Mouse (Mus musculus): ENCODE data around the gene A230050P20Rik.
"Not testable (repeated sequence)": the region's sequence is repeated elsewhere in the genome, so short reads cannot be mapped to it uniquely, and the experiment has no call there.

The A230050P20Rik gene

DNA sequence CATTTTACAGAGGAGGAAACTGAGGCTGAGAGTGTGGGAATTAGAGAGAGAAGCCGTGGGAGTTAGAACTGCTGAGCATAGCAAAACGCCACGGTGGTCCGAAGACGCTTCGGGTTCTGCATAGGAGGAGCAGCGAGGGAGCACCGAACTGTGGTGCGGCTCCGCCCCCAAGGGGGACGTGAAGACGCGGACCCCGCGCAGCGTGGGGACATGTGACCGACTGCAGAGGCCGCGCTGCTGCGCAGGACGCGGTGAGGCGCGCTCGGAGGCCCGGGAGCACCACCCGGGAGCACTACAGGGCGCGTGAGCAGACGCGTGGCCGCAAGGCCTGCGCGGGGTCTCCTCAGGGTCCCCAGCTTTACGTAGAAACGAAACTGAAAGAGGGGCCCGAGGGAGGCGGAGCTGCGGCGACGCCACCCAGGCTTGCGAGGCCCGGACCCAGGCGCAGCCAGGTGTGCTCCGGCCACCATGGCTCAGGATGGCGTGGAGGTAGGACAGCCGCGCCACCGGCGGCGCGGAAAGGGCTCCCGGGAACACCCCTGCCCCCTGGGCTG lies at the start of gene A230050P20Rik:
Gene A230050P20Rik, plus strand, starts transcription at position 195 of the 554 bp plus-strand sequence.
- DNase-seq (ENCODE audit: low read depth, low spot score), result no peak

DNA sequence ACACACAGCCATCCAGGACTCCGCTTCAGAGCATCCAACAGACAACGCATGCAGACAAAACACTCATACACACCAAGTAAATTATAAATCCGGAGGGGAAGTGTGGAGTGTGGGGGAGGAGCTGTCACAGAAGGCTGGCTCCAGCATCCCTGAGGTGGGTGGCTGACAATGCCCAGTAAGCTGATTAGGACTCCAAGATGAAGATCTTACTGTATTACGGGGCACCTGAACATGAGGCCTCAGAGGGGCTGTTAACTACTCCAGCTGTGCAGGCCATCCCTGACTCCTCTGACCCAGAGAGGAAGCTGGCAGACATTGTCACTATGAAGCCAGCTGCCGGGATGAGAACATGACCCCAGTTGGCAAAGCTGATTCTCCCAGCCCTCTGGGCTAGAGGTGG lies 48.4 kb upstream of the A230050P20Rik start:
- no peak for DNase-seq (ENCODE audit: low read depth, low spot score)

DNA sequence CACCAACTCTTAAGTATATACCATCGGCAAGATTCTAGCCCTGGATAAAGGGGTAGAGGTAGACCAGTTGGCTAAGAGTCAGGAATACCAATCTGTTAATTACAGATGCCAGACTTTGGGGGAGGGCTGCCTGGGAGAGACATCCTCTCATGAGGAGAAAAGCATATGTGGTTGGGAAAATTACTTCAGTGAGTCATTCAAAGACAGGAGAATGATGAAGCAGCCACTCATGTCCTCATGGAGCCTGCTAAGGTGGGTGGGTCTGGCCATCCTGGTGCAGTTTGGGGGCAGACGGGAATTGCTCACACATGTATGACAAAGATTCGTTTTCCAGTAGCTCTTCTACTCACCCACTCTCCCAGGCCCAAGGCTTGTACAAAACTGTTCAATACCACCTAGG lies 45.6 kb upstream of the A230050P20Rik start:
- no peak for DNase-seq (ENCODE audit: low read depth, low spot score)

DNA sequence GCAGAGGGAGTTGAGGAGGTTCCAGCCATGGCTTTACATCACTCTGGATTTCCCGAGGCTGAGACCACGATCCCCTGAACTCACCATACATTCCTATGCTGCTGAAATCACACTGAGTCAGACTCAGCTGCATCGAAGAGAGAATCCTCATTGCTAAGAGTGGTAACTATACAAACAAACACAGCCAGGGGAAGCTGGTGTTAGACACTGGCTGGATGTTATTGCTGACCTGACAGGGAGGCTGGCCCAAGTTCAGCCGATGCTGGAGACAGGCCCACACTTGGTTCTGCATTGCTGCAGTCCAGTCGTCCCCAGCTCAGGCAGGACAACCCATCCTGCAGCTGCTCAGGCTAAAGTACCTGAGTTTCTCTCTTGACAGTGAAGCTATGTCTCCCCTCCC lies 42.7 kb upstream of the A230050P20Rik start:
- no peak for DNase-seq (ENCODE audit: low read depth, low spot score)

DNA sequence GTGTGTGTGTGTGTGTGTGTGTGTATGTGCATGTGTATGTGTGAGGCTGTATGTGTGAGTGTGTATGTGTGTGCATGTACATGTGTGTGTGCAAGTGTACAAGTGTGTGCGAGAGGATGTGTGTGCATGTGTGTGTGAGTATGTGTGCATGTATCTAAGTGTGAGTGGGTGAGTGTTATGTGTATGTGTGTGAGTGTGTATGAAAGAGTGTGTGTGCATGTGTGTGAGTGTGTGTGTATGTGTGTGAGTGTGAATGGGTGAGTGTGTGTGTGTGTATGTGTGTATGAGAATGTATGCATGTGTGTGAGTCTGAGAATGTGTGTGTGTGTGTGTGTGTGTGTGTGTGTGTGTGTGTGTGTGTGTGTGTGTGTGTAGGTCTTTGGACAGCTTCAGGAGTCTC lies 40.3 kb upstream of the A230050P20Rik start:
- DNase-seq (ENCODE audit: low read depth, low spot score), result no peak

DNA sequence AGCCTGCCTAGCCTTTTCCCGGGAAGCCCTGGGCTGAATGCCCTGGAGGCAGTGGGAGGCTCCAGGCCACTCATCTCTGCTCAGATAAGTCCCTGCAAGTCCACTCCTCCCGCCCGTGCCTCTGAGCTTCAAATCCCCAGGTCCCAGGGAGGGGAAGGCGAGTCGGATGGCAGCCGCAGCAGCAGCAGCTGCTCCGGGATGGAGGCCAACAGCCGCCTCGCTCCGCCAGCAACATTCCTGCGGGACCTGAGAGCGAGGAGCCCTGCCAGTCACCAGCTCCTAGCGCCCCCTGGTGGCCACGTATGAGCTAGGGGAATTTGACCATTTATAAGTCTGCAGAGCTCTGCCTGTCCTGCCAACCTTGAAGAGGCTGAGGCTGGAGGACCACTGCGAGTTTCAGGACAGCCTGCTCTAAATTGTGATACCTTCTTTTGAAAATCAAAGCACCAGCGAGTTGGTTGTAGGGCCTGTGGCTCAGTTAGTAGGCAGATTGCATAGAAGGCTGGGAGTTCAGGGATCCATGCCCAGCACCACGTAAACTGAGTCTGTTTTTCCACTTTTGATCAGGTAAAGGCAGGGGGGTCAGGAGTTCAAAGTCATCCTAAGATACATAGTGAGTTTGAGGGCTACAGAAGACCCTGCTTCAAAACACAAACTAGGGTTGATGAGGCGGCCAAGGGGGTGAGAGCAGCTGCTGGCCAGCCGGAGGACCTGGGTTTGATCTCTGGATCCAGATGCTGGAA lies 37.4 kb upstream of the A230050P20Rik start:
- DNase-seq (ENCODE audit: low read depth, low spot score), result peak; percentile 94

DNA sequence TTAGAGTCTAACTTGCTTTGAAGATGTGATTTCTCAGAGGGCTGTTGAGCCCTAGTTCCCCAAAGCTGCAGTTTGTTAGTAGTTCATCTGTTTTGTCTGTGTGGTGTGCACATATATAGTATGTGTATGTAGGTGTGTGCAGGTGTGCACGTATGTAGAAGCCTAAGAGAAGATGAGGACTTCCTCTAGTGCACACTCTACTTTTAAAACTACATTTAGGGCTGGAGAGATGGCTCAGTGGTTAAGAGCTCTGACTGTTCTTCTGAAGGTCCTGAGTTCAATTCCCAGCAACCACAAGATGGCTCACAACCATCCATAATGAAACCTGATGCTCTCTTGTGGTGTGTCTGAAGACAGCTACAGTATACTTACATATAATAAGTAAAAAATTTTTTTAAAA lies 33.6 kb upstream of the A230050P20Rik start:
- DNase-seq (ENCODE audit: low read depth, low spot score), result no peak

DNA sequence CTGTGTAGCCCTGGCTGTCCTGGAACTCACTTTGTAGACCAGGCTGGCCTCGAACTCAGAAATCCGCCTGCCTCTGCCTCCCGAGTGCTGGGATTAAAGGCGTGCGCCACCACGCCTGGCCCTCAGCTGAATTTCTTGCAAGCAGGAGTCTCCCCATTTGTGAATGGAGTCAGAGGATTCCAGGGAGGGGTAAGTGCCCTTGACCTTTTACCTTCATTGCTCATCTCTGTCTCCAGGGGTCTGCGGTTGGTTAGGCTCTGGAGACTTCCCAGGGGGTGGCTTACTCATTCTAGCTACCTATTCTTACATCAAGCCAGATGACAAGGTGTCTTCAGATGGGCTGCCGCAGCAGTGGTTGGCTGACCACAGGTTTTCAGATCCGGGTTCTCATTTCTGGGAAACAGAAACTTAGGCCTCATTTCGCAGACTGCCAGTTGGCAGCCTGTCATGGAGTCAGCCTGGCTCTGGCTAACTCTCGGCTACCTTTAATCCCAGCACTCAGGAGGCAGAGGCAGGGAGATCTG lies 32.9 kb upstream of the A230050P20Rik start:
- DNase-seq (ENCODE audit: low read depth, low spot score), result not testable (repeated sequence)

DNA sequence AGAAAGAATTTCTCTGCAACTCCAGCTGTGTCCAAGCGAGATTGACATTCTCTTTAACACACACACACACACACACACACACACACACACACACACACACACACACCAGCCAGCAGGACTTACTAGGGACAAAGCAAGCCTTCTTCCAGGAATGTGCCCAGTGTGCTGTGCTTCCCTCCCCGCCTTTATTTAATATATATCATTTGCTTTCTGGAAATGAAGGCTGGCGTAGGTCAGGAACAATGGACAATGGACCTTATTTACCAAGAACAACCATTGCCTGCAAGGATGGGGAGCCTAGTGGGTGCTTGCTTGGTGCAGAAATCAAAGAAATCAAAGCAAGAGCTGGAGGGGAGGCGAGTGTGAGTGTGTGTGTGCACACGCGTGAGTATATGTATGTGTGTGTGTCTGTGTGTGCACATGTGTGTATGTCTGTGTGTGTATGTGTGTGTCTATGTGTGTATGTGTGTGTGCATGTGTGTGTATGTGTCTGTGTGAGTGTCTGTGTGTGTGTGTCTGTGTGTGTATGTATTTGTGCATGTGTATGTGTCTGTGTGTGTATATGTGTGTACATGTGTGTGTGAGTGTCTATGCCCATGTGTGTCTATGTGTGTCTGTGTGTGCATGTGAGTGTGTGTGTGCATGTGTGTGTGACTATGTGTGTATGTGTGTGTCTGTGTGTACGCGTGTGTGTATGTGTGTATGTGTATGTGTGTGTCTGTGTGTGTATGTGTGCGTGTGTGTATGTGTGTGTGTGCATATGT lies 31.1 kb upstream of the A230050P20Rik start:
- DNase-seq (ENCODE audit: low read depth, low spot score), result peak; percentile 26

DNA sequence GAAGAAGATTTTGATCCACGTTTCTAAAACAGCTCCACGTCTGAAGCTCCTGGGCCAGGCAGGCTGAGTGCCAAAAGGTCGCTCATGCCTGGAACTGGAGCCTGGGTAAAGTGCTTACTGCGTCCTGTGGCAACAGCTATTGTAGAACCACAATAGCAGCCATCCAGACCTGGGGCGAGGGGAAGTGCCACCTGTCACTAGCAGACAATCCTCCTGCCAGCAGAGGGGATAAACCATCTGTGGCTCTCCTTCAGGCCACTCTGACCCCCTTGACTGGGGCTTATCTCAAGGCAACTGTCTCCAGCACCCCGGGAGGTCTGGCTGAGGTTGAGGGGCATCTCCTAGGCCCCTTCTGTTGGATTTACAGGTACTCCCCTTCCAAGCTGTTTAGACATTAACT lies 29.5 kb upstream of the A230050P20Rik start:
- DNase-seq (ENCODE audit: low read depth, low spot score), result no peak

DNA sequence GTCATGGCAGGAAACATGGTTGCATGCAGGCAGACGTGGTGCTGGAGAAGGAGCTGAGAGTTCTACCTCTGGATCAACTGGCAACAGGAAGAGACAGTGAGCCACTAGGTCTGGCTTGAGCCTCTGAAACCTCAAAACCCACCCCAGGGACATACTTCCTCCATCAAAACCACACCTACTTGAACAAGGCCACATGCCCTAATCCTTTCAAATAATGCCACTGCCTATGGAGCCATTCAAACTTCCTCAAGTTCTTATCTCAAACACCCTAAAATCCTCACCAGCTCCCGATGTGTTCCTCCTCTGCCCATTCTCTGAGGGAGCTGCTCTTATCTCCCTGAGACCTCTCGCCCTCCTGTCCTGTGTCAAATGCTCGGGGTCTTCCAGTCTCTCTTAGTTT lies 26.2 kb upstream of the A230050P20Rik start:
- DNase-seq (ENCODE audit: low read depth, low spot score), result no peak

DNA sequence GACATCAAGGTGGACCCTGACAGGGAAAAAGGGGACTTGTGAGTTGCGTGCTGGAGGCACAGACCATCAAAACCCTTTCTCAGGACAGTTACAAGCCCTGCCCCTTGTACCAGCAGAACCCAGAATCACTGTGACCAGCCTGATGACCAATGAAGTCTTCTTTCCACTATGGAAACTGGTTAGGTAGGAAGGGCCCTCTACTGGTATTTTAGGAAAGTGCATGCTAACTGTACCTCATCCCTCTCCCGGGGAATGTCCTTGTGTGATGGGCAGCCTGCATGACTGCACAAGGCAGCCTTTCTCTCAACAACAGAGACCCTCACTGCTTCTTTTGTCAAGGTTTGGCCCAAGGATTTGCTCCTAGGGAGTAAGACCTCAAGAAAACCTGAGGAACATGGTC lies 25.8 kb upstream of the A230050P20Rik start:
- DNase-seq (ENCODE audit: low read depth, low spot score), result peak; percentile 20

DNA sequence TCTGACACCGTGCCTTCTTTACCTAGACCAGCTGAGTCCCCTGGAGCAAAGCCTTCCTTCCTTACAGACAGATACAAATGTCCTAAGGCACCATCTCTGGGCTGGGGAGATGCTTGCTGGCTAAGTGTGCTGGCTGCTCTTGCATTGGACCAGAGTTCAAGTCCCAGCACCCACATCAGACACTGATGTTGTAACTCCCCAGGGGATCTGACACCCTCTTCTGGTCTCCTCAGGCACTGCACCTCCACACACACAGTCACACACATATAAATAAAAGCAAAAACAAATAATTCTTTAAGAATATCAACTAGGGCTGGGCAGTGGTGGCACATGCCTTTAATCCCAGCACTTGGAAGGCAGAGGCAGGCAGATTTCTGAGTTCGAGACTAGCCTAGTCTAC lies 18.3 kb upstream of the A230050P20Rik start:
- no peak for DNase-seq (ENCODE audit: low read depth, low spot score)

DNA sequence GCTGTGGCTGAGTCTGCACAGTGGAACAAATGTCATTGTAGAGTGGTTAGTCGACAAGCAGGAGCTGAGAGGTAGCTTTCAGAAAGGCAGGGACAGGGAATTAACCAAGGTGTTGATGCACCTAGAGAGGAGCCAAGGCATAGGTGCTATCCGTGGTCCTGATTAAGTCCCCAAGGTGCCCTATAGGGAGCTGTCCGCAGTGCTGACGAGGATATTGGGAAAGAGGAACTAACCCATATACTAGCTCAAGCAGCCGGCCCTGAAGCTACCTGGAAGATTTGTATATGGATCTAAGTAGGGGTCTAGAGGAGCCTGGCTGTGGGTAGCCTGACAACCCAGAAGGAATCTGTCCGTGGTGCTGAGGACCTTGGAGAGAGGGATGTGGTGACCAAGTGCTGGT lies 11.3 kb upstream of the A230050P20Rik start:
- DNase-seq (ENCODE audit: low read depth, low spot score), result peak; percentile 86

DNA sequence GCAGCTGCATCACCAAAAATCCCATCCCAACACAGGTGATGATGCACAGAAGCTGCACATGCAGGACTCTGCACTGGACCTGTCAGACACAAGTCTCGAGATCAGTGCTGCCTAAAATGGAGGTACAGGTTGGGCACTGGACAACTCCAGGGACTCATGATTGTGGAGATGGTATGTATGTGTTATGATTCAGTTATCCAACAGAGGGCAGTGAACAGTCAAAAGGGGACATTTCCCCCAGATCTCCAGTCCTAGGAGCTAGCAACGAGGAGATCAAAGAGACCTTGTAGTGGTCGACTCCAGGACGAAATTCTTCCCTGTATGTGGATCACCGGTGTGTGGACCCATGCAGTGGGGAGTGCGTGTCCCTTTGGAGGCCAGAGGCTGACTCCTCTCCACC lies 8.5 kb upstream of the A230050P20Rik start:
- DNase-seq (ENCODE audit: low read depth, low spot score), result no peak

DNA sequence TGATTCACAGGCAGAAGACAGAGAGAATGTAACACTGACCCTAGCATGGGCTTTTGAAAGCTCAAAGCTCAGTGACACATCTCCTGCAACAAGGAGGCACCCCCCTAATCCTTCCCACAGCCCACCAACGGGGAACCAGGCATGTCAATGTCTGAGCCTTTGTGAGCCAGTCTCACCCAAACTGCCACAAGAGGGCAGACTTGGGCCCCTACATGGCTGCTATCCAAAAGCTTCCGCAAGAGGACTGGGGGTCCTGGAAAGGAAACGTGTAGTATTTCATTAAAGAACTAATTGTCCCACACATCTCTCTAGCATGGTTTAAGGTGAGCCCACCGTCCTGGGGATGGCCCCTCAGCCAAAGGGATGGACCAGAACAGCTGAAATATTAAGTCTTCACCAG lies 6.6 kb upstream of the A230050P20Rik start:
- DNase-seq (ENCODE audit: low read depth, low spot score), result no peak

DNA sequence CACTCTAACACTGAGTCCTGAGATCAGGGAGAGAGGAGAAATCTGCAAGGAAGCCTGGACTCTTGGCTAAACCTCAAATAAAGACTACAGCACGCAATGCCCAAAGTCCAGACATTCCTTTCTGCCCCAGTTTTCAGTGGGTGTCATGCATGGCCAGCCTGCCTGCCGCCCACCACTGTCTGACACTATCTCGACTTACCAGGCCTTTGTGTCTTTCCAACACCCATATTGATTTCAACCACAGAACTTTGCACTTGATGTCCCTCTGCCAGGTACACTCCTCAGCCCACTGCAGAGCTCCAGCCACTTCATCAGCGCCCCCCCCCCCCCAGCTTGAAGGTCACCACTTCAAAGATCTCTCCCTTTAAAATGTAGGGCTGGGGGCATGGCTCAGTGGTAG lies 6.2 kb upstream of the A230050P20Rik start:
- no peak for DNase-seq (ENCODE audit: low read depth, low spot score)

DNA sequence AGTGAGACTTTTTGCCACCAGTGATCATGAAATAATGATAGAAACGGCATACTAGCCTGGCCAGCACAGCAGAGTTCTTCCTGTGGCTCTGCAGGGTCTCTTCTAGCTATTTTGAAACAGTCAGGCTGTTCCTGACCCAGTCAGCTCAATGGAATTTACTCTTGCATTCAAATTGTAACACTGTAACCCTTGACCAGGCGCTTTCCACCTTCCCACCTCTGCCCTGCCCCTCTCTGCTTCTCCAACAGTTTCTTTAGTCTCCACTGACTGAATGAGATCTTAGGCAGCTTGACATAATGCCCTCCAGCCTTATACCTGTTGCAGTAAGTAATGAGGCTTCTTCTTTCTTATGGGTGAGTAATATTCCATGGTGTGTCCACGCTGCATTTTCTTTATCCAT lies 1.6 kb upstream of the A230050P20Rik start:
- DNase-seq (ENCODE audit: low read depth, low spot score), result no peak

DNA sequence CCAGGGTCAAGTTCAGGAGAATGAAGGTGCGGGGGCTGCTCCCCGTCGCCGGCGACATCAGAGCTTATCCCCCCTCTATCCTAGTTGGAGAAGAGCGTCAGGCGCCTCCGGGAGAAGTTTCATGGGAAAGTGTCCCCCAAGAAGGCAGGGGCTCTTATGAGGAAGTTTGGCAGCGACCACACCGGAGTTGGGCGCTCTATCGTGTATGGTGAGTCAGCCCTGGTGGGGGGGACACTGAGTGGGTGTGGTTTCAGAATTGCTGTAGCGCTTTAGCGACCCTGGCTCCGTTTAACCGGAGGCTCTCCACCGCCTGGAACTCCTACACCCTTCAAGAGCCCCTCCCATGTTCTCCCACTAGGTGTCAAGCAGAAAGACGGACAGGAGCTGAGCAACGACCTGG lies 804 bp downstream of the A230050P20Rik start:
- no peak for DNase-seq (ENCODE audit: low read depth, low spot score)

DNA sequence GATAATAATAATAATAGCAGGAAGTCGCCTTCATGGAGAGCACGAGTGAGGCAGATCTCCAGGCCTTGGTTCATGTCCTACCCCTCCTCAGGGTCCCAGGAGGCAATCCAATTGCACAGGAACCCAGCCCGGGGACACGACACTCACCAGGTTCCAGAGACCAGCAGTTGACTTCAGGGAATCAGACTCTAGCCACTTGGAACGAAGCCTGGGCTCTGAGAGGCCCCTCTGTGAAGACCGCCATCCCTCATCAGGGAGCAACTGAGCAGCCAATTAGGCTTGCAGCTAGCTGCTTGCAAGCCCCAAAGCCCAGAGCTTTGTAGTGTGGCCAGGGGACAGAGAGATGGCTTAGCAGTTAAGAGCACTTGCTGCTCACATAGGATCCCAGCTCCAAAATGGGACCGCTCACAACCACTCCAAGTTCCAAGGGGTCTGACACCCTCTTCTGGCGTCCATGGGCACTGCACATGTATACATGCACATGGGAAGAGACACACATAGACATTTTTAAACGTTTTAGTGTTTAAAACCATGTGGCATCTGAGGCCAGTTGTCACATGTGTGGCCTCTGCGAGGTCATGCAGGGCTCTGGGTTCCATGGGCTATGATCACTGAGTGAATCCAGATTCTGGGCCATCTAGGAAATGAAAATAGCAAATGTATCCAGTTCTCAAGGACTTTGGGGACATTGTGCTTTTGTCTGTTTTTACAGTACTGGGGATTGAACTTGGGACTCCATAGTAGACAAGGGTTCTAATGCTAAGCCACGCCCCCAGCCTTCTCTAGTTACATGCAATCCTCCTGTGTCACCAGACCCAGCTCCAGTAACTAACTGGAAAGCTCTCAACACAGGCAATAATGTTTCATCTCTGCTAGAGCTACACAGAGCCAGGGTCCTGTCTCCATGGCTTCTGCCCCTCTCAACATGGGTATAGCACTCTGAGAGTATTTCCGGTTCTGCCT lies 2.0 kb downstream of the A230050P20Rik start:
- no peak for DNase-seq (ENCODE audit: low read depth, low spot score)

DNA sequence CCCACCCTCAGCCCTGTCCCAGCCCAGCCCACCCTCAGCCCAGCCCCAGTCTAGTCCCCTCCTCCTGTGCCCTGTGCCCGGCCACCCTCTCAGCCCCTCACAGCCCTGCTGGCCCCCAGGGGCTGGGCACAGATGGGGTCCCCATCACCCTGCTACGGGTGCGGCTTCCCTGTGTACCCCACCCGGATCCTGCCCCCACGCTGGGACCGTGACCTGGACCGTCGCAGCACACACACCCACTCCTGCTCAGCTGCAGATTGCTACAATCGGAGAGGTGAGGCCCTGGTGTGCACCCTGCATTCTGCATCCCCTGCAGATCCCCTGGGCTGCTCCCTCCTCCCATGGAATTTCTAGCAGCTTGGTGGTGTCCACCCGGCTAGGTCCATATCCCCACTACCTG lies 4.5 kb downstream of the A230050P20Rik start:
- no peak for DNase-seq (ENCODE audit: low read depth, low spot score)

Measured in forelimb bud, embryonic 11.5 days (tissue).